Mouse (Mus musculus) splenic B cell, adult 2 months (primary cell): ENCODE results near the gene Ndufs8.
"Not testable (repeated sequence)": the region's sequence is repeated elsewhere in the genome, so short reads cannot be mapped to it uniquely, and the experiment has no call there.

ENCODE experiments used
- DNase-seq: peaks from one replicate; pipeline ENCODE4 v3.0.0-alpha.2; 2011; ENCODE audit warnings: low read depth, low spot score
- H3K27me3 ChIP-seq: 2 replicates; pipeline ENCODE4 v1.6.1; 2012; ENCODE audit warnings: mild to moderate bottlenecking, low read length, moderate library complexity, mixed read lengths; ENCODE audit not compliant: control insufficient read depth, poor library complexity, insufficient read depth, severe bottlenecking
- H3K36me3 ChIP-seq: 2 replicates; pipeline ENCODE4 v1.6.1; 2012; ENCODE audit warnings: mild to moderate bottlenecking, low read length, moderate library complexity, mixed read lengths; ENCODE audit not compliant: control insufficient read depth, poor library complexity, insufficient read depth, severe bottlenecking

Ndufs8 gene

DNA sequence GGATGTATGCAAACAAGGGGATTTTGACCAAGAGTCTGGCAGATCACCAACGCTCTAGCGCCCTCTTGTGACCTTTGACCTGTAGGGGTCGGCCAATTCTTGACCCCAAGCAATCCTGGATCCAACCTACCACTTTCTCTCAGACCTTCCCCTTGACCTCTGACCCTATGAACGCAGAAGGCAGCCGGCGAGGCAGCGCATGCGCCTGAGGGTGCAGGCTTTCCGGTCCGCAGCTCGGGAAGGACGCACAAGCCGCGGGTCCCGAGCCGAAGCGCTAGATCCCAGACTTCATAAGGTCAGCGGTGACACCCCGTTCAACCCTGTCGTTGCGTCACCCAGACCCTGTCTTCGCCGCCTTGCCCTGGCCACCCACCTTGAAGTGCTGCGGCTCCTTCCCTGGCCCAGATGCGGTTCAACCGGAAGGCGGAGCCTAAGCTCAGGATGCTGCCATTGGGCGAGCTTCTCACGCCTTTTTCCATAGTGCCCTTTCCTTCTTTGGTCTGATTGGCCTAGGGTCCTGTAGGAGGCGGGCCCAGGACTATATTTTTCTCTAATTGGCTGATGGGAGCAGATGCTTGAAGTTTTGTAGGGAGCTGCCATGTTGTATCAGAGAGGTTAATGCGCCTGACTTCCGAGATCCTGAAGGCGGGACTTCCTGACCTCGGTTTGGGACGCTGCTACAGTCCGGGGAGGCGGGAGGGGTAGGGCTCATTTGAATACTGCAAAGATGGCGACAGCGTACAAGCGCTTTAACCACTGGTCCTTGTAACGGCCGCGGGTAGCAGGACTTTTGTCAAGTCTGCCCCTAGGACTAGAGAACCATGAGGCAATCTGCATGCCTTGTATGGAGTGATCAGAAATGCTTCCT, at the start of gene Ndufs8:
TSS of gene Ndufs8 (minus strand) at position 438 of the 868 bp plus-strand sequence.
- DNase-seq, result peak; percentile 97
- Histone ChIP-seq H3K36me3 (peaks cover 13% of the 10 kb centered on the region; the same call in 1 of the 2 replicates), H3K27me3 (no peaks in the 10 kb centered on the region)

DNA sequence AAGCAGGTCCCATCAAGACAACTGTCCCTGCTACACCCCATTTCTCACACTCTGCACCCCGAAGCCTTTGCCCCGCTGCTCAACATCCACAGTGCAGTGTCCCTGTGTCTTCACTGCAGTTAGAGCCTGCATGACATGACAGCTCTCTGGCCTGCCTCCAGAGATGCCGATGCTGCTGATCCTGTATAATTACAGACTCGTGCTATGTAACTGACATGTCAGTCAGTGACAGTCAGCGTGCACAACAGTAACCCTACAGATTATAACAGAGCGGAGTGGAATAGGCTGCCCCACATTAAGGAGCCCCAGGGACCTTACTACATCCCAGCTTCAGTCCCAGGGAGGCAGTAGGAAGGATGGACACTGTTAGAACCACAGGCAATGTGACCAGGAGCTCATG, 49.2 kb upstream of the Ndufs8 start:
- not testable (repeated sequence) for H3K36me3 ChIP-seq, DNase-seq, H3K27me3 ChIP-seq

DNA sequence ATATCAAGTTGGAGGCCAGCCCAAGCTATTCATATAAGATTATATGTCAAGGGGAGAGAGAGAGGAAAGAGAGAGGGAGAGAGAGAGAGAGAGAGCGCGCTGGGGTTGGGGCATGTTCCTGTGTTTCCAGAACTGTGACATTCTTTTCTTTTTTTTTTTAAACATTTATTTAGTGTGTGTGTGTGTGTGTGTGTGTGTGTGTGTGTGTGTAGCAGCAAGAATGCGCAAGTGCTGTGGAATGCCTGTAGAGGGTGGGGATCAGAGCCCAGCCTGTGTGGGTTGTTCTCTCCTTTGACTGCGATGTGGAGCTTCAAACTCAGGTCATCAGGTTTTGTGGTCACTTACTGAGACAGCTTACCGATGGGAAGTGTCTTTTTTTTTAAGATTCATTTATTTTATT, 47.6 kb upstream of the Ndufs8 start:
- DNase-seq, result no peak
- Histone ChIP-seq H3K36me3 (no peaks in the 10 kb centered on the region), H3K27me3 (no peaks in the 10 kb centered on the region)

DNA sequence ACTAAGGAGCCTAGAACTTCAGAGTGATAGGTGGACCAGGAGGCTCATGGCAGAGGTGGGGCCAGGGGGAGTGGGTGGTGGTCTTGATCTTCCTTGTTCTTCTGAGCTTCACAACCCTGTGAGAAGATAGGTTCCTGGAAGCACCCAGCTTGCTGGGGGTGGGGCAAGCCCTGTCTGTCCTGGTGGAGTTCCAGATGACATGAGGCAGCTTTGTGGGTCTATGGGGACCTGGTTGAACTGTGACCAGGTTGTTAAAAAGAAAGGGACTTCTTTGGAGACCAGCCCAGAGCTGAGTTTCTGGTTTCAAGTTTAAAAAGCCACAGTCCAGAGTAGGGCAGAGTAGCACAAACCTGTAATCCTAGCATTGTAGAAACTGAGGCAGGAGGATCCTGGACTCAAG, 46.5 kb upstream of the Ndufs8 start:
- Histone ChIP-seq H3K36me3 (no peaks in the 10 kb centered on the region), H3K27me3 (no peaks in the 10 kb centered on the region)
- DNase-seq, result no peak

DNA sequence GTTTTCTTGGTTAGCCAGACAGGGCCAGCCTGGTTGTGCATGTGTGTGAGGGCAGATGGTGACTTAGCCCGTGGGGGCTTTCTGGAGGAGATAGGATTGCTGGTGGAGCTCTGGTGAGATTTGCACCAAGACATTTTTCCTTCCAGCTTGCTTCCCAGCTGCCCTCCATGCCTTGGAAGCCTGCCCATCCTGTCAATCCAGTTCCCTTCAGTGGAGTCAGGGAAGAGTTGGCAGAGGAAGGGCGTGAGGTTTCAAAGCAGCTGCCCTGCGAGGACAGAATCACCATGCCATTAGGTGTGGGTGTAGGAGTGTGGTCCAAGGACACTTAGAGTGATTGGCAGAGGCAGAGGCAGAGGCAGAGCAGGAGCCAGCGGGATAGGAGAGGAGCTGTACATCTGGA, 45.9 kb upstream of the Ndufs8 start, which contains the start of gene Aldh3b3:
TSS of gene Aldh3b3 (plus strand) at position 176 of the 400 bp plus-strand sequence.
- no peaks in the 10 kb centered on the region for H3K27me3 ChIP-seq
- no peak for DNase-seq
- no peaks in the 10 kb centered on the region for H3K36me3 ChIP-seq

DNA sequence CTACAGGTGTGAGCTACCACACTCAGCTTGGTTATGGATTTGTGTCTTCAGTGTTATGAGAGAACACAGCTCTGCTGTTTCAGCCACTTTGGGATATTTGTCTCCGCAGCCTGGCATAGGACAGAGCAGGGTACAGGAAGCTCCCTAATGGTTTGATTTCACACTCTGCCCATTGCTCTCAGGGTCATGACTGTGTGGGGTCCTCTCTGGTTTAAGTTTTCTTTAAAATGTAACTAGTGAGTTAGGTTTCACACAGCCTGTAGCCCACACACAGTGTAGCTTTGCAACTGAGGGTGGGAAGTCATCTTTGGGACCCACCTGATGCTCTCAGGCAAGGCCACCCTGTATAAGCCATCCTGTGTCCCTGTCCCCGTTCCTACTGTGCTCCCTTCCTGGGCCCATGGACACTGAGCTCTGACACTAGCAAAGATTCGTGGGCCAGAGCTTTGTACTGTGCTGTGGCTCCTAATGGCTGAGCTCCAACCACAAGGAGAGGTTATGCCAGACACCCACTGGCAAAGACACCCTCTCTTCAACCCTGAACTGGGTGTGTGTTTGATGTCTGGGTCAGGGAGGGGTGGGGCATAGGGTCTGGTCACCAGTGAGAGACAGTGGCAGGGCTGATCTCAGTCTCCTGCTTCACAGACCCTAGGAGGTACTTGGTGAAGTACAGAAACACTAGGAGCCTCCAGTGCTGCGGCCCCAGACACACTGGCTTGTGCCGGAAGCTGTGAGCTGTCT, 44.9 kb upstream of the Ndufs8 start:
- H3K27me3 ChIP-seq, DNase-seq, H3K36me3 ChIP-seq: not testable (repeated sequence)

DNA sequence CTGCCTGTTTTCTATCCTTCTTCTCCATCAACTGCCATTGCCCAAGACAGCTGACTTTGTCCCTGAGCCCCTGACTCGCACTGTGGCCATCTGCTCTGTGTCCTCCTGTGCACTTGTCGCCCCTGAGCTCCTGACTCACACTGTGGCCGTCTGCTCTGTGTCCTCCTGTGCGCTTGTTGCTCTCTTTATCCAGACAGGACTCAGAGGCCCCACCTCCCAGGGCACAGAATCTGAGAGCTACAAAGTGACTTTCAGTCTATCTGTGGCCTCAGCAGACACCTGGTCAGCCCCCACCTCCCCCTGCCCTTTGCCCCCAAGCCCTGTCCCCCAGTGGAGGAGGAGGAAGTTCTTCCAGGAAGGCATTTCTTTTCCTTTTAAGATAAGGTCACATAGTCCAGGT, 43.2 kb upstream of the Ndufs8 start:
- no peaks in the 10 kb centered on the region for H3K27me3 ChIP-seq
- DNase-seq, result no peak
- peaks cover 2% of the 10 kb centered on the region; the same call in 1 of the 2 replicates for H3K36me3 ChIP-seq

DNA sequence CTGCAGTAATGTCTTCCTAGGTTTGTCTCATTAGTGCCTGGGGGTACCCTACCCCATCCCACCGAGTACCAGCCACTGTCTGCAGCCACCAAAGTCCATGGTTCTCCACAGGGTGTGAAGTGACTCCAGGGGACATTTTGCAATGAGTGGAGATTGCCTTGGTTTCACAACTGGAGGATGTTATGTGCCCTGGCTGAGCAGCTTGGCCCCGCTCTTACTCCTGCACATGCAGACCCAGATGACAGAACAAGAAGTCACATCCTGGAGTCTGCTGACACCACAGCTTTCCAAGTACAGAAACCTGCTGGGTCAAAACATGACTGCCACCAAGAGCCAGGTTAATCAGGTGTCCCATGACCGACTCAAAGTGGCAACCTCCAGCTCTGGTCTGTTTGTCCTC, 42.5 kb upstream of the Ndufs8 start:
- no peak for DNase-seq
- peaks cover 2% of the 10 kb centered on the region; the same call in 1 of the 2 replicates for H3K36me3 ChIP-seq
- H3K27me3 ChIP-seq, result no peaks in the 10 kb centered on the region

DNA sequence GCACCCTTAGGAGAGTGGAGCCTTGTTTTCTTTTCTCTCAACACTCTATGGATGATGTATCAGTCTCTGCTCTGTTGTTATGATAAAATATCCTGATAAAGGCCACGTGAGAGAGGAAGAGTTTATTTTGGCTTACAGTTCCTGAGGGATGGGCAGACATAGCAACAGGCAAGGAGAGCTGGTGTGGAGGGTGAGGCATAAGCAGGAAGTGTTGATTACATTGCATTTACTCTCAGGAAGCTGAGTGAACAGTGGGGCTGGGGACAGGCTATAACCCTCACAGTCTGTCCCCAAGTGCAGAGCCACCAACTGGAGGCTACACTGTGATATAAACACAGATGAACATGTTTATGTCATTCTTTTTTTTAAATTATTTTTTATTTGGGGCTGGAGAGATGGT, 39.5 kb upstream of the Ndufs8 start:
- Histone ChIP-seq H3K36me3 (peaks cover 26% of the 10 kb centered on the region), H3K27me3 (no peaks in the 10 kb centered on the region)
- no peak for DNase-seq

DNA sequence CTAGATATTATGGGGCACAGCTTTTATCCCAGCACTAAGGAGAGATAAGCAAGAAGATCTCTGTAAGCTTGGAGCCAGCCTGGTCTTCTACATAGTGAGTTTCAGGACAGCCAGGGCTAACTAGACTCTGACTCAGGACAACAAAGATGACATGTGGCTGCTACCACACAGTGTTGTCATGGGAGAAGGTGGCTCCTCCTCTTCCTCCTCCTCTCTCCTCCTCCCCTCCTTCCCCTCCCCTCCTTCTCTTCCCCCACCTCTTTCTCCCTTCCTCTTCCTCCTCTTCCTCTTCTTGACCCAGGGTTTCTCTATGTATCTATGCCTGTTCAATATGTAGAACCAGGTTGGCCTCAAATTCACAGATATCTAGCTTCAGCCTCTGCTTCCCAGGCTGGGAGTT, 38.9 kb upstream of the Ndufs8 start:
- Histone ChIP-seq H3K27me3 (no peaks in the 10 kb centered on the region), H3K36me3 (peaks cover 33% of the 10 kb centered on the region)
- peak; percentile 31 for DNase-seq

DNA sequence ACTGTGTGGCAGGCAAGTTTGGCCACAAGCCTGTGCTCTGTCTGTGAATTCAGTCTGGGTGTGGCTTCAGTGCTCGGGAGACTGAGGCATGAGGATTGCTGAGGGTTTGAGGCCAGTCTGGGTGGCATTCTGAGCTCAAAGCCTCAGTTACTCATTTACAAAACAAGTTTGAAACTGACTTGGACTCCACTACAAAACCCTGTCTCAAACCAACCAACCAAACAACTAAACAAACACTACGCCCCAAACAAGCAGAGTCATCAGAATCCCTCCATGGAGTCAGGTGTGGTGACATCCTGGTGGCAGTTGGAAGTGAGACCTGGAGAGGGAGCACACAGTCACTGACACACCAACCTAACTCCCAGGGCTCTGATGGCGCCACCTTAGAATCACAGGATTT, 37.8 kb upstream of the Ndufs8 start:
- Histone ChIP-seq H3K36me3 (peaks cover 33% of the 10 kb centered on the region), H3K27me3 (no peaks in the 10 kb centered on the region)
- DNase-seq, result no peak

DNA sequence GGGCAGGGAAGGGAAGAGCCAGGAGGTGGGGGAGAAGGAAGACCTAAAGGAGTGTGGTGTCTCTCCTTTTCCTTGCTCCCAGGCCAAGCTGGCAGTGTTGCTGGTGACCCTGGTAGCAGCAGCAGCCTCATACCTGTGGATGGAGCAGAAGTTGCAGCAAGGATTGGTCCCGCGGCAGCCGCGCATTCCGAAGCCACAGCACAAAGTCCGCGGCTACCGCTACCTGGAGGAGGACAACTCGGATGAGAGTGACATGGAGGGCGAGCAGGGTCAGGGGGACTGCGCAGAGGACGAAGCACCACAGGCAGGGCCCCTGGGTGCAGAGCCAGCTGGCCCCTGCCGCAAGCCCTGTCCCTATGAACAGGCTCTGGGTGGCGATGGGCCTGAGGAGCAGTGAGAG, 36.0 kb upstream of the Ndufs8 start:
- no peaks in the 10 kb centered on the region for H3K27me3 ChIP-seq

DNA sequence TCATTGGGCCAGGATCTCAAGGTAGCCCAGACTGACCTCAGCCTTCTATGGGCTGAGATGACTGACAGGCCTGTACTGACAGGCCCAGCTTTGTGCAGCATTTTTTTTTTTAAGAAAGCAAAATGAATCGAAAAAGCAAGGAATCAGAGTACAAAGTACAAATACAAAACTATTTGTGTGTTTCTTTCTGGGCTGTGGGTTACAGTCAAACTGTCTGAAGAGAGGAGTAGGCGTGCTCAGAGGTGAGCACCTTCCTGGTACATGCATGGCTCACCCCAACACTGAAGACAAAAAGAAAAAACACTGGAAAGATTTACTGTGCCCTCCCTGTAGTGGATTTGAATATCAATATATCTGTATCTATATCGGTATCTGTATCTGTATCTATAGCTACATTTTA, 35.2 kb upstream of the Ndufs8 start:
- H3K36me3 ChIP-seq, result peaks cover 36% of the 10 kb centered on the region

More for the DNA sequence above, 36.0 kb upstream of the Ndufs8 start:
- H3K36me3 ChIP-seq, result peaks cover 36% of the 10 kb centered on the region
- DNase-seq, result no peak

DNA sequence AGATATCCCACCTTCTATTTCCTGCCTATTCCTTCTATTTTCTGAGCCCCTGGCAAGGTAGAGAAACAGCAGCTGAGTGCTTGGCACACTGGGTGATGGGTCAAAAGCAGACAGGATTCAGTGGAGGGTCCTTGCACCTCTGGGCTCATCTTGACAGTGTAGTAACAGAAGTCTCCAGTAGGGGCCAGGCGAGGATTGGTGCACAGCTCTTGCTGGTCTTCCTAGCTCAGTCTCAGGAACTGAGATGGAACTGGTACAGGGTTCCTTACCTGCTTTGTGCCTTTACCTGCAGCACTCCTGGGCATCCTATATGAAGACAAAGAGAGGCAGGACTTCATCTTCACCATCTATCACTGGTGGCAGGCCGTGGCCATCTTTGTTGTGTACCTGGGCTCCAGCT, 34.1 kb upstream of the Ndufs8 start:
- Histone ChIP-seq H3K27me3 (no peaks in the 10 kb centered on the region; the same call in 1 of the 2 replicates), H3K36me3 (peaks cover 41% of the 10 kb centered on the region)
- DNase-seq, result peak; percentile 81

More for the DNA sequence above, 35.2 kb upstream of the Ndufs8 start:
- DNase-seq, result no peak
- H3K27me3 ChIP-seq, result no peaks in the 10 kb centered on the region; the same call in 1 of the 2 replicates
